Mouse (Mus musculus): ENCODE results near the gene Btbd3. TPM values are rescaled to one million over a fixed set of nuclear protein-coding genes. Genes with fewer than 3 reads are reported as not detected.

The Btbd3 gene
- polyA plus RNA-seq, 1 experiment = 13.6 TPM

DNA sequence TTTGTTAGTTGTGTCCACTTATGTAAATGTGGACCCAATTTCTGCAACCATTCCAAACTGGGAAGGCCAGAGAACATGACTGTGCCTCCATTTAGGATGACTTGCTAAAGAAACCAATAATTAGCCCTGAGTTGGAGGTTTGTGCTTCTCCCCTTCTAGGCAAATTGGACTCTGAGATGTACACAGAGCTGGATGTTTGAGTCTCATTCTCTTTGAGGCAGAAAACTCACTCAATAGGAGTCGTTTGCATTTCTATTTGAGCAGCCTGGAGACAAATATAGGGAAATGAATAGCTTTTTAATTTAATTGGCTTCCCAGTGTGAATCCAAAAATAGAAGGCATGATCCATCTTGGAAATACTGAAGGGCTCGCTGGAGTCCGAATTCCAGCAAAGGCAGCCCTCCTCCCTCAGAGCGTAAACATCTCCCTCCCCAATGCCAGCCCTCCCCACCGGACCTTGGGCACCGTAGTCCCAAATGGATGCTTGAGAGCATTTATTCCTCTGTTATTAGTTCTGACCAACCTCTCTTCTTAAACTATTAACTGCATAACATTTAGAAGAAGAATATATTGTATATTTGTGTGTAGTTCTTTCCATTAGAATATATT is 81.6 kb downstream of the Btbd3 start:
- H3K27me3 ChIP-seq (ENCODE audit: control insufficient read depth, insufficient read depth, low read length, poor library complexity, severe bottlenecking) = no peaks in the 10 kb centered on the region
- H3K4me1 ChIP-seq (ENCODE audit: control insufficient read depth, insufficient read depth, low read length) = no peaks in the 10 kb centered on the region
- no peak for TF ChIP-seq POLR2A (IDR thresholded peaks at IDR 0.05; ENCODE audit: insufficient read depth, low read length)
- TF ChIP-seq EP300 (IDR thresholded peaks at IDR 0.05; ENCODE audit: insufficient read depth, low read depth, low read length) = no peak
- no peak for TF ChIP-seq CTCF (IDR thresholded peaks at IDR 0.05; ENCODE audit: low read depth, low read length)
- H3K4me3 ChIP-seq (ENCODE audit: low read depth, low read length) = no peak overlapping the region
- no peak overlapping the region for H3K27ac ChIP-seq (ENCODE audit: insufficient read depth, low read length)
- H3K9me3 ChIP-seq (replicated peaks; ENCODE audit: control insufficient read depth, insufficient read depth, low read length, poor library complexity, severe bottlenecking) = no peaks in the 10 kb centered on the region
- H3K9ac ChIP-seq (ENCODE audit: low read depth, poor library complexity, severe bottlenecking) = no peak overlapping the region
- no peaks in the 10 kb centered on the region for H3K36me3 ChIP-seq (ENCODE audit: control insufficient read depth, insufficient read depth, low read length, poor library complexity, severe bottlenecking)

DNA sequence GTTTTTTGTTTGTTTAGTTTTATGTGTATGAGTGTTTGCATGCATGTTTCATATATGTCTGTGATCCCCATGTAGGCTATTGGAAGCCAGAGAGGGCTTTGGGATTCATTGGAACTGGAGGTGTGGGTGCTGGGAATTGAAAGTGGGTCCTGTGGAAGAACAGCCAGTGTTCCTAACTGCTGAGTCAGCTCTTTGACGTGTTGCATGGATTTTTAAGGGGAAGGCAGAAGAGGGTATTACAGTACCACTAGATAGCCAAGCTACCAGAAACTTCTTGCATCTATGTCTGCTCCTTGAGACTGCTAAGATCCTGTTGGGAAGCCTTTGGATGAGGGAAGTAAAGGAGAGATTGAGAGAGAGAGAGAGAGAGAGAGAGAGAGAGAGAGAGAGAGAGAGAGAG is 82.2 kb downstream of the Btbd3 start:
- H3K36me3 ChIP-seq (ENCODE audit: control insufficient read depth, insufficient read depth, low read length, poor library complexity, severe bottlenecking) = no peaks in the 10 kb centered on the region
- H3K27me3 ChIP-seq (ENCODE audit: control insufficient read depth, insufficient read depth, low read length, poor library complexity, severe bottlenecking) = no peaks in the 10 kb centered on the region
- H3K4me1 ChIP-seq (ENCODE audit: control insufficient read depth, insufficient read depth, low read length) = no peaks in the 10 kb centered on the region
- H3K27ac ChIP-seq (ENCODE audit: insufficient read depth, low read length) = no peak overlapping the region
- no peak for TF ChIP-seq EP300 (IDR thresholded peaks at IDR 0.05; ENCODE audit: insufficient read depth, low read depth, low read length)
- no peak for TF ChIP-seq CTCF (IDR thresholded peaks at IDR 0.05; ENCODE audit: low read depth, low read length)
- TF ChIP-seq POLR2A (IDR thresholded peaks at IDR 0.05; ENCODE audit: insufficient read depth, low read length) = no peak
- no peak overlapping the region for H3K4me3 ChIP-seq (ENCODE audit: low read depth, low read length)
- H3K9me3 ChIP-seq (replicated peaks; ENCODE audit: control insufficient read depth, insufficient read depth, low read length, poor library complexity, severe bottlenecking) = no peaks in the 10 kb centered on the region
- no peak overlapping the region for H3K9ac ChIP-seq (ENCODE audit: low read depth, poor library complexity, severe bottlenecking)

DNA sequence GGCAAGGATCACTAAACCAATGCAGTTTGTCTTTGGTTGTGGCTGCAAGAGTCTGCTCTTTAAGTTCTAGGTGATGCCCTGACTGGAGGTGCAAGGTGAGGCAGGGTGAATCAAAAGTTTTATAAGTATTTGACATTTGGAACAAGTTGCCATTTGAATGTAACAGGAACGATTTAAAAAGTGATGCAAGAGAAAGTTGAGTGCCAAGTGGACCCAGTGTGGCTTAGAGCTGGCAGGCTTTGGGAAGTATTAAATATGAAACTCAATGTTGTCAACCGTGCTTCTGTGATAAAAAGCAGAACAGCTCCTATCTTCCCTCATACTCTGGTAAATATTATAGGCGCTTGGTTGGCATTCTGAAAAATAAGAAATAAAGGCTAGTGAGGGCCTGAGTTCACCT is 99.0 kb downstream of the Btbd3 start:
- H3K9ac ChIP-seq (ENCODE audit: low read depth, poor library complexity, severe bottlenecking) = no peak overlapping the region
- no peaks in the 10 kb centered on the region for H3K4me1 ChIP-seq (ENCODE audit: control insufficient read depth, insufficient read depth, low read length)
- H3K4me3 ChIP-seq (ENCODE audit: low read depth, low read length) = no peak overlapping the region
- no peaks in the 10 kb centered on the region for H3K27me3 ChIP-seq (ENCODE audit: control insufficient read depth, insufficient read depth, low read length, poor library complexity, severe bottlenecking)
- TF ChIP-seq POLR2A (IDR thresholded peaks at IDR 0.05; ENCODE audit: insufficient read depth, low read length) (no peak), EP300 (IDR thresholded peaks at IDR 0.05; ENCODE audit: insufficient read depth, low read depth, low read length) (no peak), CTCF (IDR thresholded peaks at IDR 0.05; ENCODE audit: low read depth, low read length) (no peak)
- no peak overlapping the region for H3K27ac ChIP-seq (ENCODE audit: insufficient read depth, low read length)
- no peaks in the 10 kb centered on the region for H3K36me3 ChIP-seq (ENCODE audit: control insufficient read depth, insufficient read depth, low read length, poor library complexity, severe bottlenecking)
- peaks cover 6% of the 10 kb centered on the region; the same call in 1 of the 2 replicates for H3K9me3 ChIP-seq (replicated peaks; ENCODE audit: control insufficient read depth, insufficient read depth, low read length, poor library complexity, severe bottlenecking)

DNA sequence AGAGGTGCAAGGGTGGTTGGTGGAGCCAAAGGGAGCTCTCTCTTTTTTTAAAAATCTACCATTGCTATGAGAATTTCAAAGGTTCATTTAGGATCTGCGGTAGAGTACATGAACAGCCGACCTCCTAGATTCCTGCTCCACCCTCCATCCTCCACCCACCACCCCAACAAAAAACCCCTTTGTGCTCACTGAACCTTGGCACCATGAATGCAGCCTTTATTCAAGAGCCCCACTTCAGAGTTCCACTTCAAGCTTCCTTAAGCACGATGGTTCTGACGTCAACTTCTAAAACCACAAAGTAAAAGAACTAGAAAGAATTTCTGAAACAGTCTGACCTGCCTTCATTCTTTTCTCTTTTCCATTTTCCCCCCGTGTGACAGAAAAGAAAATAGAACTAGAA is 106.1 kb downstream of the Btbd3 start:
- no peak overlapping the region for H3K27ac ChIP-seq (ENCODE audit: insufficient read depth, low read length)
- H3K4me3 ChIP-seq (ENCODE audit: low read depth, low read length) = no peak overlapping the region
- H3K27me3 ChIP-seq (ENCODE audit: control insufficient read depth, insufficient read depth, low read length, poor library complexity, severe bottlenecking) = no peaks in the 10 kb centered on the region
- H3K9me3 ChIP-seq (replicated peaks; ENCODE audit: control insufficient read depth, insufficient read depth, low read length, poor library complexity, severe bottlenecking) = no peaks in the 10 kb centered on the region
- TF ChIP-seq CTCF (IDR thresholded peaks at IDR 0.05; ENCODE audit: low read depth, low read length) (no peak), POLR2A (IDR thresholded peaks at IDR 0.05; ENCODE audit: insufficient read depth, low read length) (no peak), EP300 (IDR thresholded peaks at IDR 0.05; ENCODE audit: insufficient read depth, low read depth, low read length) (no peak)
- H3K36me3 ChIP-seq (ENCODE audit: control insufficient read depth, insufficient read depth, low read length, poor library complexity, severe bottlenecking) = no peaks in the 10 kb centered on the region
- no peak overlapping the region for H3K9ac ChIP-seq (ENCODE audit: low read depth, poor library complexity, severe bottlenecking)
- H3K4me1 ChIP-seq (ENCODE audit: control insufficient read depth, insufficient read depth, low read length) = no peaks in the 10 kb centered on the region

DNA sequence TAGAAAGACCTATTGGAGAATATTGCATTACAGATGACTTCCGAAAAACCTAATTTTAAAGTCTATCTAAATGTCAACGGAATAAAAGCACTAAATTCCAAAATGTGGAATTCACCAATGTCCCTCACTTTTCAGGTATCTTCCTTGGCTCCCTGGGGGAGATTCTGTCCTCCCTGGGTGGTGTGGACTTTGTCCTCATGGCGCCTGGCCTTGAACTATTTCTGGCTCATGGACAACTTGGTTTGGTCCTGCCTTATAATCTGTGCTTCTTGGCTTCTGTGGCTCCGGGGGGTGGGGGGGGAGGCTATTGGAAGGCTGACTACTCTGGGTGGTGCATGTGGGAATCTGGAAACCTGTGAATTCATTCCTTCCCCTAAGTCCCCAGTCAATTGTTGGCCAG is 109.0 kb downstream of the Btbd3 start:
- Histone ChIP-seq H3K9ac (ENCODE audit: low read depth, poor library complexity, severe bottlenecking) (no peak overlapping the region), H3K27ac (ENCODE audit: insufficient read depth, low read length) (no peak overlapping the region), H3K27me3 (ENCODE audit: control insufficient read depth, insufficient read depth, low read length, poor library complexity, severe bottlenecking) (no peaks in the 10 kb centered on the region), H3K36me3 (ENCODE audit: control insufficient read depth, insufficient read depth, low read length, poor library complexity, severe bottlenecking) (no peaks in the 10 kb centered on the region), H3K9me3 (replicated peaks; ENCODE audit: control insufficient read depth, insufficient read depth, low read length, poor library complexity, severe bottlenecking) (no peaks in the 10 kb centered on the region), H3K4me1 (ENCODE audit: control insufficient read depth, insufficient read depth, low read length) (no peaks in the 10 kb centered on the region), H3K4me3 (ENCODE audit: low read depth, low read length) (no peak overlapping the region)
- TF ChIP-seq CTCF (IDR thresholded peaks at IDR 0.05; ENCODE audit: low read depth, low read length) (no peak), EP300 (IDR thresholded peaks at IDR 0.05; ENCODE audit: insufficient read depth, low read depth, low read length) (no peak), POLR2A (IDR thresholded peaks at IDR 0.05; ENCODE audit: insufficient read depth, low read length) (no peak)

DNA sequence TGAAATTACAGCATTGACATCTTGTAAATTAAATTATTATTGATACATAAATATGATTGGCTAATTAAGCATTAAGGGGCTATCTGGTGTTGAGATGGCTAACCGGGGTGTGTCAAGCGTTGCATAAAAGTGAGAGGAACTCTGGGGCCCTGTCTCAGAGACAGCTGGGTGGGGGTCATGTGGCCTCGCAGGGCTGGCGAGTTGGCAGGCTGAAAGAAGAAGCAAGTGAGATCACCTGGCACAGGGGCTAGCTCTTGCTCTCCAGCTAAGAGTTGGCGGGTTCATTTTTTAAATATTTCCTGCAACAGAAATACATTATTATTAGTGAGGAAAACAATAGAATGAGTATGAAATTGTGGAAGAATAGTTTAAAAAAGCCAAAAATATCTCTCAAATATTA is 118.2 kb downstream of the Btbd3 start:
- Histone ChIP-seq H3K9me3 (replicated peaks; ENCODE audit: control insufficient read depth, insufficient read depth, low read length, poor library complexity, severe bottlenecking) (no peaks in the 10 kb centered on the region), H3K9ac (ENCODE audit: low read depth, poor library complexity, severe bottlenecking) (no peak overlapping the region), H3K36me3 (ENCODE audit: control insufficient read depth, insufficient read depth, low read length, poor library complexity, severe bottlenecking) (no peaks in the 10 kb centered on the region), H3K27ac (ENCODE audit: insufficient read depth, low read length) (no peak overlapping the region), H3K4me3 (ENCODE audit: low read depth, low read length) (no peak overlapping the region), H3K27me3 (ENCODE audit: control insufficient read depth, insufficient read depth, low read length, poor library complexity, severe bottlenecking) (no peaks in the 10 kb centered on the region), H3K4me1 (ENCODE audit: control insufficient read depth, insufficient read depth, low read length) (no peaks in the 10 kb centered on the region)
- no peak for TF ChIP-seq EP300 (IDR thresholded peaks at IDR 0.05; ENCODE audit: insufficient read depth, low read depth, low read length)
- TF ChIP-seq POLR2A (IDR thresholded peaks at IDR 0.05; ENCODE audit: insufficient read depth, low read length) = no peak
- TF ChIP-seq CTCF (IDR thresholded peaks at IDR 0.05; ENCODE audit: low read depth, low read length) = no peak
